Mouse (Mus musculus) right cerebral cortex, postnatal 36 days (tissue): ENCODE measurements at regions not wholly inside any gene's neighbourhood (a gene's known extent, or its start where the extent isn't known, plus 50 kb on each side); places are given as distances from the start of the nearest gene placed in this dataset.
A peak's percentile ranks its signal among the peaks of the same experiment; 100 is the strongest.

Experiments used
- DNase-seq, 2 experiments: peaks; one replicate each; pipeline ENCODE4 v3.0.0; 2022; ENCODE audit warnings: low spot score in 2 of 2, mixed read lengths in 1 of 2

DNA sequence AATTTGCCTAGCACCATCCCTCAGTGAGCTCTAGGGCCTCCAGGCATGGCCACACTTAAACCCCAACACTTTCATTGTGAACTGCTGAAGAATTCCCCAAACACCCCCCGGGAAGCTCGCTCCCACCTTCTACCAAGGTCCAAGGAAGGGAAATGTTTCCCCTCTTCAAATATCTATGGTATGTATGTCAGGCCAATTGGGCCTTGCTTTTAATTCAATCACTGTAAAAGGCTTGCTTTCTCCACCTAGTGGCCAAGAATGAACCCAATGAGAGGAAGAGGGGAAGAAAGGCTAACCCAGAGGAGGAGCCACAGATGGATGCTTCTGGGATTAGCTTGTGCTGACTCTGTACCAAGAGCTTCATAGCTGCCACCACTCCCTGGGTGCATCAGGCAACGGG lies 336.3 kb upstream of the Tgfbr2 start:
- no peak for DNase-seq

GRCm38 (mm10) chr9:116507756-116508155 lies 332.6 kb upstream of the Tgfbr2 start:
- no peak for DNase-seq

DNA sequence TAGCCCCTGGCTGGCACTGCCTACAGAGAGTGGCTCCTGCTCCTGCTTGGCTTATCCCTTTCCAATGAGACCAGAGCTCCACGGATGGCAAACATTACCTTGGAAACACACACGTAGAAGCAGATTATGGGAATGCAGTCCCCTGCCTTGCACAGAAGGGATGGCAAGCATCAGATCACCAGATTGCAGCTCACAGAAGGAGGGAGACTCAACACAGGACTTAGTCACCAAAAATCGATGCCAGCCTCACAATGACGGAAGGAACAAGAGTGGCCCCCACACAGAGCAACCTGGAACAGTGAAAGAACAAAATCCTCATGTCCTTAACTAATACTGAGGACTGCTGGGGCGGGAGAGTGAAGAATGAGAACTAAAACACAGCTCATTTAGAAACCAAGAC lies 327.7 kb upstream of the Tgfbr2 start:
- peak; percentile 12 to 49 for DNase-seq

GRCm38 (mm10) chr9:116500951-116501350 lies 325.8 kb upstream of the Tgfbr2 start:
- DNase-seq, result no peak

DNA sequence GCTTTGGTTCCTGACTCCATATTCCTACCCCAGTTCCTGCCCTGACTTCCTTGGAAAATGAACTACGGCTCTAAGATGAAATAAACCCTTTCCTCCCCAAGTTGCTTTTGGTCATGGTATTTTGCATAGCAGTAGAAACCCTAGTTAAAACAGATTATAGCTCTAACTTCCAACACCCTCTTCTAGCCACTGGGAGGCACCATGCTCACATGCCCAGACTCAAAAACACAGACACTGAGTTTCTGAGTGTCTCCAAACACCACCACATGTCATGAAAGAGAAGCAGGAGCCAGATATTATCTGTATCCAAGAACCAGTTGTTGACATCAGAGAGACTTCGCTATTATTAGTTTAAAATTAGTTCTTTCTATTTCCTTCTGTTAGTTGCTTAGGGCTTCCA lies 316.1 kb upstream of the Tgfbr2 start:
- no peak for DNase-seq

- DNase-seq, result no peak
Measured at GRCm38 (mm10) chr9:116489787-116490186, 314.6 kb upstream of the Tgfbr2 start.

GRCm38 (mm10) chr9:116489273-116489672 lies 314.1 kb upstream of the Tgfbr2 start:
- DNase-seq, result peak in 1 of 2 experiments; percentile 13

GRCm38 (mm10) chr9:116477309-116477708 lies 302.1 kb upstream of the Tgfbr2 start:
- DNase-seq, result no peak

- DNase-seq, result no peak
Measured at GRCm38 (mm10) chr9:116475206-116475955, 300.2 kb upstream of the Tgfbr2 start.

DNA sequence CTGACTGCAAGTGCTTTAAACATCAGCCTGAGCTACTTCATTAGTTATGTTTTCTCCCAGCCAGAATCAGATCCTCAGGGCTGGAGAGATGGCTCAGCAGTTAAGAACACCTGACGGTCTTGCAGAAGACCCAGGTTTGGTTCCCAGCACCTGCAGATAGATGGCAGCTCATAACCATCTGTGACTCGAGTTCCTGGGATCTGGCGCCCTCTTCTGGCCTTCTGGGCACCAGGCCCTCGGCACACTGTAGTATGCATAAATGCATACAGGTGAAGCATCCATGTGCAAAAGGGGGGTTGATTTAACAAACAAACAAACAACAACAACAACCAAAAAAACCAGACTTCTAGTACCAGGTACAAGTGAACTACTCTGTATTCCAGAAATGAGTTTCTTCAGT lies 297.7 kb upstream of the Tgfbr2 start:
- no peak for DNase-seq

GRCm38 (mm10) chr9:116468569-116469250 lies 293.6 kb upstream of the Tgfbr2 start:
- DNase-seq, result no peak

GRCm38 (mm10) chr9:116466336-116466735 lies 291.2 kb upstream of the Tgfbr2 start:
- no peak for DNase-seq

- no peak for DNase-seq
Measured at GRCm38 (mm10) chr9:116464626-116465025, 289.5 kb upstream of the Tgfbr2 start.

- DNase-seq, result no peak
Measured at GRCm38 (mm10) chr9:116462232-116462631, 287.1 kb upstream of the Tgfbr2 start.

GRCm38 (mm10) chr9:116460022-116460421 lies 284.9 kb upstream of the Tgfbr2 start:
- no peak for DNase-seq

- peak; percentile 18 to 35 for DNase-seq
Measured at GRCm38 (mm10) chr9:116452050-116452449, 276.9 kb upstream of the Tgfbr2 start.

- DNase-seq, result no peak
Measured at GRCm38 (mm10) chr9:116450829-116451228, 275.7 kb upstream of the Tgfbr2 start.

- no peak for DNase-seq
Measured at GRCm38 (mm10) chr9:116447734-116448133, 272.6 kb upstream of the Tgfbr2 start.

DNA sequence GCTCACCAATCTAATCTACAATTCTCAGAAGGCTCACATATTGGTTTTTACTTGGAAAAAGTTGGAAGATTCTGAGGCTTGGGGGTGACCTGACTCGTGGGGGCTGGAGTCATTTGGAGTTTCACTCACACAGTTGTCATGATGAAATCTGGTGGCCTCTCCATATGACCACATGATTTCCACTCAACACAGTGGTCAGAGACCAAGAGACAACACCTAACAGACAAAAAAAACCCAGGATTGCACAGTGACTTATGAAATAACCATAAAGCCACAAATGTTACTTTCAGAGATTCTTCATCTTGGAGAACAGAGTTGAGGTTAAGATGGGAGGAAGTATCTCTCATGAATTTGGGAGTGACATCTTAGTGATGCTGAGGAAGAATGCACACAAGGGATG lies 263.4 kb upstream of the Tgfbr2 start:
- DNase-seq, result no peak

- no peak for DNase-seq
Measured at GRCm38 (mm10) chr9:116434414-116434813, 259.3 kb upstream of the Tgfbr2 start.

DNA sequence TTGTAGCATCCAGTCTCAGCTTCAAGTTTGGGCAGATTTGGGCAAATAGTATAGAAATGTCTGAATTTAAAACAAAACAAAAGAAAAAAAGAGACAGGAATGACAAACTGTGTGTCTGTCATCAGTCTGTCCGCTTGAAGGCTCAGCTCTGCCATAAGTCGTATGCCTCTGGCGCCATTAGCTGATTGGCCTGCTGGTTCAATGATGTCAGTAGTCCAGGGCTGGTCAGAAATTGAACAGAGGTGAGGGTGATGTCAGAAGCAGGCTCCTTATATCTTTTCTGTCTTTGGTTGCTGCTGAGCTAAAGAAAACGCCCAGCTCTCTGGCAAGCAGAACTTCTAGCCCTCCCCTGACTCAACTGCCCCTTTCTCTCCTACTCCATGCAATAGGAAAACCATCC lies 253.9 kb upstream of the Tgfbr2 start:
- no peak for DNase-seq

DNA sequence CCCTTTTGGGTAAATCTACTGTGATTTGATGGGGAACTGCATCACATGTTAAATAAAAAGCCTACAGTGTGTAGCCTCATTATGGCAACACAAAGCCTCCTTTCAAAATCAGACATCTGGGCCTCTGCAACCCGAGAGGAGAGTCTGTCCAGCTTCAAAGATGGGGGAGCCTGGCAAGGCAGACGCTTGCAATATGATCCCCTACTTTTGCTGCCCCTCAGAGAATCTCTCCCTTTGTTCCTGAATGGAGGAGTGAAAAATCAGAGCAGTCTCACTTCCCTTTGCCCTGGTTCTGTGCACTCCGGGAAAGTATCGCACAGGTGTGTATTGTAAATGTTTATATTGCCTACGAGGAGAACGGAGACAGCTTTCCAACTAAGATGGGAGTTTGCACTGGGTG lies 253.3 kb upstream of the Tgfbr2 start:
- DNase-seq, result no peak

GRCm38 (mm10) chr9:116427278-116427677 lies 252.1 kb upstream of the Tgfbr2 start:
- peak in 1 of 2 experiments; percentile 9 for DNase-seq
